Mouse (Mus musculus) liver (tissue): ENCODE data around the gene Tmem184b.

ENCODE experiments used
- DNase-seq: peaks from one replicate; pipeline ENCODE4 v3.0.0-alpha.2; 2020; ENCODE audit warnings: mixed read lengths

Gene Tmem184b

GRCm38 (mm10) chr15:79329979-79330363 lies 73.4 kb downstream of the Tmem184b start:
- DNase-seq = no peak

DNA sequence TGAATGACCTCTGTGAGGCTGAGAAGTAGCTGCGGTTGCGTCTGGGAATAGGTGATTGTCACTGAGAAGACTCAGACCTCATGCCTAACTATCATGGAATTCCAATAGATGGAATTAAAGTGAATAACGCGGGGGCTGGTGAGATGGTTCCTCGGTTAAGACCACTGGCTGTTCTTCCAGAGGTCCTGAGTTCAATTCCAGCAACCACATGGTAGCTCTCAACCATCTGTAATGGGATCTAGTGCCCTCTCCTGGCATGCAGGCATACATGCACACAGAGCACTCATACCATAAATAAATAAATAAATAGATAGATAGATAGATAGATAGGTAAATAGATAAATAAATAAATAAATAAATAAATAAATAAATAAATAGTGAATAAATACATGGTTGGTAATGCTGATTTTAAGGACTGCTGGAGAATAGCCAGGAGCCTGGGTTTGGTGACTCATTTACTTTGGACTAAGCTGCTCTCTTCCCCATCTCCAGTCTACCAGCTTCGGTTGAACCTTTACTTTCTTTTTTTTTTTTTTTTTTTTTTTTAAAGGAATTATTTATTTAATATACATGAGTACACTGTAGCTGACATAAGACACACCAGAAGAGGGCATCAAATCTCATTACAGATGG lies 73.9 kb downstream of the Tmem184b start:
- DNase-seq = no peak

DNA sequence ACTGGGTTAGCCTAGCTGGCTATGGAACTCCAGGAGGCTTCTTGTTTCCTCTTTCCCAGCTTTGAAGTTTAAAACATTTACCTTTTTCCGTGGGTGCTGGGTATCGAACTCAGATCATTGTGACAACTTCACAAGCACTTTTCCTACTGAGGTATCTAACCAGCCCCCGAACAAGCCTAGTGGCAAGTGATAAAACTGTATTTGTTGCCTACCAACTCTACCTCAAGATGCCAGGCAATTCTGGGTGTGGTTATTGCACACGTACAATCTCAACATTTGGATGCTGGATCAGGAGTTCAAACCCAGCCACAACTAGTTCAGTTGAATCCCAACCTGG lies 74.5 kb downstream of the Tmem184b start:
- DNase-seq = no peak

GRCm38 (mm10) chr15:79328058-79328938 lies 75.1 kb downstream of the Tmem184b start, which contains the start of gene Pla2g6:
Pla2g6 (minus strand) TSS chr15:79328390.
- DNase-seq = peak; percentile 99

GRCm38 (mm10) chr15:79326971-79327961 lies 76.1 kb downstream of the Tmem184b start:
- DNase-seq = peak; percentile 63

- no peak for DNase-seq
Measured at GRCm38 (mm10) chr15:79326264-79326663, 77.1 kb downstream of the Tmem184b start.

- DNase-seq = no peak
Measured at GRCm38 (mm10) chr15:79325742-79326141, 77.6 kb downstream of the Tmem184b start.

DNA sequence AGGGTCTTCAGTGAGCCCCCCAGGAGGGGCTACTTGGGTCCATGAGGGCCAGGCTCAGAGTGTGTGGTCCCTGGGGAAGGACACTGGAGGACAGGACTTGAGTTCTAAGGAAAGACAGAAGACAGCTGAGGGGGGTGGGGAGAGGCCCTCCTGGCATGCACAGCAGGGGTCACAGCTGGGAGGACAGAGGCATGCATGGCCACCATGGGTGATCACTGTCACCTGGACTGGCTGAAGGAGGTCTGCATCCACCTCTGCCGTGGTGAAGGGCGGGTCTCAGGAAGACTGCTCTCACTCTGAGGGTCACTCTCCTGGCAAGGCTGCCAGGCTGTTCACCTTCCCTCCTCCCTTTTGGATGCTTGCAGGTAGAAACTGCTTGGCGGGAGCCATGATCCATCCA lies 79.0 kb downstream of the Tmem184b start:
- no peak for DNase-seq

DNA sequence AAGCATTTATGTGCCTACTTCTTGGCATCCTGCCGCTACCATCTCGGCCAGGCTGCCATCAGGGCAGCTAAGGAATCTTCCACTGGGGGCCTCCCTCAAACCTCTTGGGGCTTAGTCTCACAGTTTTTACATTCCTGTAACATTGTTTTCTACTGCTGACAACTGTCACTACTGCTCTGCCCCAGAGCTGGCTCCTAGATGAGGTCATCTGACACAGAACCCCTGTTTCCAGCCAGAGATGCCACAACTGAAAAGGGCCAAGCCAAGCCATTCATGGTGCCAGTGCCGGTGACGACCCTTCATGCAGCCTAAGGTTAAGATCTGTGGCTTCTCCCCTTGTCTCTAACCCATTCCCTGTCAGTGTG lies 79.6 kb downstream of the Tmem184b start:
- no peak for DNase-seq

DNA sequence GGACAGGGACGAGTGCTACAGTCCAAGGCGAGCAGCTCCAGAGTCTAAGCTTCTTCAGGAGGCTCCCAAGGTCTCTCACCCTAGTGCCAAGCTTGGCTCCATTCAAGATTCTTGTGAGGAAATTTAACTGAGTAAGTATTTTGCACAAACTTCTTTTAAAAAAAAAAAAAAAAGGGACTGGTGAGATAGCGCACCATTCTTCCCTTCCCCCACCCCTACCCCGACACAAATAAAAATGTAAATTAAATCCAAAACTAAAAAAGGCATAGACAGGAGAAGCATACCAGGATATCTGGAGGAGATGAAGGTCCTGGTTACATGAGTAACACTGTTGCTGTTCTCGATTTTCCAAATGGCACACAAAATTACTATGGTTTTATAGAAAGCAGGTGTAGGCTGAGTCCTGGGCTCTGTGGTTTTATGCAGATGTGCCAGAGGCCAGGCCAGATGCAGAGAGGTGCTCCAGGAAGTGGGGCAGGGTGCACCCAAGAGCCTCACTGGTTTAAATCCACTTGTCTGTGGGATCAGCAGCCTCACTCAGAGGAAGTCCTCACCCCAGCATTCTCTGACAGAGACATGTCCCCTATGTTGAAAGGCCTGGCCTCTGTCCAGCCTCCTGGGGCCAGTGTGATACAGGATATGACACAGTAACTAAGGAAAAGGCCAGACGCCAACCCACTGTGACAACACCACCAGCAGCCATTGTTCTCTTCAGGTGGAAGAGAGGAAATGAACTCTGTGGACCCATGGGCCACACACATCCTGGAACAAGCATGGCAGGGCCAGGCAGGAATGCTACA lies 80.2 kb downstream of the Tmem184b start:
- peak; percentile 37 for DNase-seq

DNA sequence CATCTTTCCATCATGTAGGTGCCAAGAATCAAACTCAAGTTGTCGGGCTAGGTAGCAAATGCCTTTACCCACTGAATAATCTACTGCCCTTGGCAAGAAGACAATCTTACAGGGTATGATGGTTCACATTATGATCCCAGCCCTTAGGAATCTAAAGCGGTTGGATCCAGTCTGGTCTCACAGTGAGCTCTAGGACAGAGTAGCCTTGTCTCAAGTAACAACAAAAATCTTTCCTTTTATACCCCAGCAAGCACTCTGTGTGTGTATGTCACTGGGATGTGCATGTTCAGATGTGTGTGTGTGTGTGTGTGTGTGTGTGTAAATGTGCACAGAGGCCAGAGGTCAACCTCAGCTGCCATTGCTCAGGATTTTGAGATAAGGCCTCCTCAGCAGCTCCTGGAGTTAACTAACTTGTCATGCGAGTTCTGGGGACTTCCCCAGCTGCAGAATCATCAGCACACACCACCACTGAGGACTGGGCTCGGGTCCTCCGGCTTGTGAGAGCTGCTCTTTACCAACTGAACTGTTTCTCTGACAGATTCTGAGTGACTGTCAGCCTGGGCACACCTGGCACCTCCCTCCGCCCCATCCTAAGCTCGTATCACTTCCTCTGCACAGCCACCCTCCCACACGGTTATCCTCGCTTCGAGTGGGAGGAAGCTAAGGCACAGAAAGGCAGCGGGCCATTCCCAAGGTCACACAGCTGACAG lies 80.9 kb downstream of the Tmem184b start:
- DNase-seq = no peak

DNA sequence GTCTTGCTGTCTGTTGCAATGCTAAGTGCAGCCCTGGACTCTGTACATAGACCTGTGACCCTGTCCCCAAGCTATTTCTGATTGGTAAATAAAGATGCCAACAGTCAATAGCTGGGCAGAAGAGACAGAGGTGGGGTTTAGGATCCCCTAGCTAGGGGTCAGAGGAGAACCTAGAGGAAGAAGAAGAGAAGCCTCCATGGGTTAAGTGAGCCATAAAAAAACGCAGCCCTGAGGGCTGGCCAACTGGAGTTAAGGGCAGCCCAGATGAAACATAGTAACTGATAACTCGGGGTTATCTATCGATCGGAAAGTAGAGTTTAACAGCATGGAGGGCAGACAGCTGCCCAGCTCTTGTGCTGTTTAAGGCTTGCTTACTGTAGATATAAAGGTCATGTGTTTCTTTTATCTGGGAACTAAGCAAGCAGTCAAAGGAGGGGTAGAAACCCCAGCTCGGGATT lies 81.6 kb downstream of the Tmem184b start:
- DNase-seq = peak; percentile 32

DNA sequence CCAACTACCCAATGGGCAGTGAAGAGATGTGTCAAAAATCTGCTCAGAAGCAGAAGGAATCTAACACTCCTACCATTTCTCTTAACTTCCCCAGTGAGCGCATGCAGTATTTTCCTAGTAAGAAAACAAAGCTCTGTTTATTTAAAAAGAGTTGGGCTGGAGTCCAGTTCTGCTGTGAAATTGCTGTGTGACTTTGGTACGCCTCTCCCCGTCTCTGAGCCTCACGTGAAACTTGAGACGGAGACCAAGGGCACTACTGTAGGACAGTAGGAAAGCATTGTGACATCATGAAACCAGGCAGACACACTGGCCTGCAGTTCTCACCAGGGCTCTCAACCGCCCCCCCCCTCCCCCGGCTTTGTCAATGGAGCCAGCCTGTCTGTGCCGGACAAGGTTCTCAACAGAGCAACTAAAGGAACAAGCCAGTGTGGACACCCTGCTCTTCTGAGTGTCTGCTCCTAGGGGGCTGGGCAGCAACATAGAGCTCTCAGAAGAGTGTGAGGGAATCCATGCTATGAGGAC lies 89.5 kb downstream of the Tmem184b start:
- DNase-seq = no peak
